Mouse (Mus musculus): ENCODE data around the gene Gmppb.
A peak's percentile ranks its signal among the peaks of the same experiment; 100 is the strongest.

Gmppb gene

DNA sequence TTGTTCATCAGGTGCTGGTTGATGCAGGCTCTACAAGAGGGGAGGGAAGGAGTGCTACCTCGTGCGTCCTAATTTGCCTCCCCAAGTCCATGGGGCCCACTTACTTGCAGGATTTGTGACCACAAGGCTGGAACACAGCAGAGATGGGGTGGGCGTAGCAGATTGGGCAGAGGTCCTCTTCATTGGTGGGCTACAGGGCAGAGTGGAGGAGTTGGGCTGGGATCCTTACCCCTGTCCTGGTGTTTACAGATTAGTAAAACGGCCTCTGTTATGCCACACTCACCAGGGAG lies 2.8 kb downstream of the Gmppb start:
- DNase-seq, result no peak

- no peak for DNase-seq
Observed at GRCm38 (mm10) chr9:108052411-108052810, 3.4 kb downstream of the Gmppb start.

DNA sequence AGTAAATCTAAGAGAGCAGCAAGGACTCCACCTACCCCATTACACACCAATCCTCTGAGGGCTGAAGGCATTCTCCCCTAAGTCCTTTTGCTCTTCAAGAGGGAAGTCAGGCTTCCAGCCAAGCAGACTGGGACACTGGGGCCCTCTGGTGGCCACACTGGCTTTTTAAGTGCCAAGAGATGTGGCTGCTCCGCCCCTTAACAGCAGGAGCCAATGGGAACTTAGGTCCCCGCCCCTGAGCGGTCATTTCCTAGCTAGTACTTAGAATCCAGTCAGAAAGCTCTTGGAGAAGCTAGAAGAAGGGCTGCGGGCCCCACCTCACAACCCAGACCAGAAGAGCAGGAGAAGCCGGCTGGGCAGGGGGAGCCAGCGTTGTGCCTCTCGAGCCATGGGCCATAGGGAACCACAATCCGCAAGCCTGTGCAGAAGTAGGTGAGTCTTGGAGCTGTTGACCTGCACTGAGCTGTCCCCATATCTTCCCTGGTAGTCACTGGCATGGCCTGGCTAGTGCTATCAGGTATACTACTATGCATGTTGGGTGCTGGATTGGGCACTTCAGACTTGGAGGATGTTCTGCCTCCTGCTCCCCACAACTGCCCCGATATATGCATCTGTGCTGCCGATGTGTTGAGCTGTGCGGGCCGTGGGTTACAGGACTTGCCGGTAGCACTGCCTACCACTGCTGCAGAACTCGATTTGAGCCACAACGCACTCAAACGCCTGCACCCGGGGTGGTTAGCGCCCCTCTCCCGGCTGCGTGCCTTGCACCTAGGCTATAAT lies 4.0 kb downstream of the Gmppb start, which contains the start of gene Amigo3:
Gene Amigo3, plus strand, starts transcription at position 275 of the 780 bp plus-strand sequence.
- peak; percentile 98 to 99 for DNase-seq

DNA sequence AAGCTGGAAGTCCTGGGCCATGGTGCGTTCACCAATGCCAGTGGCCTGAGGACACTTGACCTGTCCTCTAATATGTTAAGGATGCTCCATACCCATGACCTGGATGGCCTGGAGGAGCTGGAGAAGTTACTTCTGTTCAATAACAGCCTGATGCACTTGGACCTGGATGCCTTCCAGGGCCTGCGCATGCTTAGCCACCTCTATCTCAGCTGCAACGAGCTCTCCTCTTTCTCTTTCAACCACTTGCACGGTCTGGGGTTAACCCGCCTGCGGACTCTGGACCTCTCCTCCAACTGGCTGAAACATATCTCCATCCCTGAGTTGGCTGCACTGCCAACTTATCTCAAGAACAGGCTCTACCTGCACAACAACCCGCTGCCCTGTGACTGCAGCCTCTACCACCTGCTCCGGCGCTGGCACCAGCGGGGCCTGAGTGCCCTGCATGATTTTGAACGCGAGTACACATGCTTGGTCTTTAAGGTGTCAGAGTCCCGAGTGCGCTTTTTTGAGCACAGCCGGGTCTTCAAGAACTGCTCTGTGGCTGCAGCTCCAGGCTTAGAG lies 4.7 kb downstream of the Gmppb start:
- no peak for DNase-seq

DNA sequence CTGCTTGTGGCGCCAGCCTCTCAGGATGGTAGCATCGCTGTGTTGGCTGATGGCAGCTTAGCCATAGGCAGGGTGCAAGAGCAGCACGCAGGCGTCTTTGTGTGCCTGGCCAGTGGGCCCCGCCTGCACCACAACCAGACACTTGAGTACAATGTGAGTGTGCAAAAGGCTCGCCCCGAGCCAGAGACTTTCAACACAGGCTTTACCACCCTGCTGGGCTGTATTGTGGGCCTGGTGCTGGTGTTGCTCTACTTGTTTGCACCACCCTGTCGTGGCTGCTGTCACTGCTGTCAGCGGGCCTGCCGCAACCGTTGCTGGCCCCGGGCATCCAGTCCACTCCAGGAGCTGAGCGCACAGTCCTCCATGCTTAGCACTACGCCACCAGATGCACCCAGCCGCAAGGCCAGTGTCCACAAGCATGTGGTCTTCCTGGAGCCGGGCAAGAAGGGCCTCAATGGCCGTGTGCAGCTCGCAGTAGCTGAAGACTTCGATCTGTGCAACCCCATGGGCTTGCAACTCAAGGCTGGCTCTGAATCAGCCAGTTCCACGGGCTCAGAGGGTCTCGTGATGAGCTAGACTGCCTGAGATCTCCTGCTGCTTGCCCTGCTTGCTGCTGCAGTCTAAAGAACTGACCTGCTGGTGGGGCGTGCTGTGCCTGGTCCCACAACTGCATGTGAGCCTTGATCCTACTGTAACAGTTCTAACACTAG lies 5.4 kb downstream of the Gmppb start:
- DNase-seq, result no peak

- no peak for DNase-seq
Observed at GRCm38 (mm10) chr9:108055061-108055460, 6.0 kb downstream of the Gmppb start.

DNA sequence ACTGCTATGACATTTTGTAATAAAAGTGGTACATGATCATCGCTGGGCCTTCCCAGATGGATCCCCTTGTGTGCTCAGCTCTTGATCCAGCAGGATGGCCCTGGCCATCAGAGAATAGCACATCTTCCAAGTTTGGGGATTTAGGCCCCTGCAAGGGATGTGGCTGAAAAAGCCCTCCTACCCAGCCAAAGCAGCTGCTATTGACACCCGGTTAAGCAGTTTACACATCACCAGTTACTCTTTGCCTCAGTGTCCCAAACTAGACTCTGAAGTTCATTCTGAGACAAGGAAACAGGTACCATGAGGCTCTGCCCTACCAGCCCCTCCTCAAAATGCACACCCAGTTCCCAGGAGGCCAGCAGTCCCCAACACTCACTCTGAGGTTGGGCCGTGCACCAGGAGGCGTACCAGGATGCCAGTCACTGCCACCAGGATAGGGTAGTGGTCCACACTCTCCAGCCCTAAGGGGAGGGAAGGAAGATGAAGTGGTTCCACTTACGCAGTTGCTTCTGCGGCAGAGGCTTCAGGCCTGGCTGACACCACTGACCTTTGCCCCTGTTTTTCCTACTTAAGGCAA lies 6.7 kb downstream of the Gmppb start:
- DNase-seq, result no peak

- DNase-seq, result no peak
Observed at GRCm38 (mm10) chr9:108056361-108057261, 7.6 kb downstream of the Gmppb start.

GRCm38 (mm10) chr9:108057262-108057562 lies 8.2 kb downstream of the Gmppb start:
- no peak for DNase-seq

- no peak for DNase-seq
Observed at GRCm38 (mm10) chr9:108058291-108058690, 9.2 kb downstream of the Gmppb start.

DNA sequence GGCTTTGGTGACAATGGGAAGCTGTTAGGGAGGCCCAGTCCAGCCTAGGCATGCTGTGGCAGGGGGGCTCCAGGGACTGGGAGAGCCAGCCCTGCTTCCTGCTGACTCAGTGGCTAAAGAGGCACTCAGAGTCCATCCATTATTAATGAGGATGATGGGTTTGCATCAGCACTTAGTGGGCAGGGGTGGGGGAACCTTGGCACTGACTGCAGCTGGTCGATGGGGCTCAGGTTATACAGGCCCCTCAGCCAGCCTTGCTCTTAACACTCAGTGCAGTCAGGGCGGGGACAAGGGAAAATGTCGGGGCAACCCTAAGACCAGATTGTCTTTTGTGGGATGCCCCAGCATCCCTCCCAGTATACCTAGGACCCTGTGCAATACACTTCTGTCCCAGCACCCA lies 13.1 kb downstream of the Gmppb start:
- no peak for DNase-seq

DNA sequence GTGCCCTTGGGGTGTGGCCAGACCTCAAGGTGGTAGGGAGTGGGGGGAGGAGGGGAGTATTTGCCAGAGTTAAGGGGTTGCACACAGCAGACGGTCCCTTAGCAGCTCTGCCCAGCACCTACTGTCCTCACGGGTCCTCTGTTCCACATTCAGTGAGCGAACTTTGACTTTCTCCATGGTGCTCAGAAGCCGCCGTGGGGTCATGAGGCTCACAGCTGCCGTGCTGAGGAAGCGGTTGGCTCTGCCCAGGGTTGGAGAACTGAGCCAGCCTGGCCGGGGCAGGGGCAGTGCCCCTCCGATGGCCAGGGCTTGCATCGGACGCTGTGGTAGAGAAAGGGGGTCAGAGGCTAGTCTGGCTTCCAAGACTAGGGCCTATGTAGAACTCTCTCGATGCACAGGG lies 14.3 kb downstream of the Gmppb start:
- DNase-seq, result no peak

GRCm38 (mm10) chr9:108065491-108066011 lies 16.5 kb downstream of the Gmppb start:
- peak; percentile 71 to 77 for DNase-seq

DNA sequence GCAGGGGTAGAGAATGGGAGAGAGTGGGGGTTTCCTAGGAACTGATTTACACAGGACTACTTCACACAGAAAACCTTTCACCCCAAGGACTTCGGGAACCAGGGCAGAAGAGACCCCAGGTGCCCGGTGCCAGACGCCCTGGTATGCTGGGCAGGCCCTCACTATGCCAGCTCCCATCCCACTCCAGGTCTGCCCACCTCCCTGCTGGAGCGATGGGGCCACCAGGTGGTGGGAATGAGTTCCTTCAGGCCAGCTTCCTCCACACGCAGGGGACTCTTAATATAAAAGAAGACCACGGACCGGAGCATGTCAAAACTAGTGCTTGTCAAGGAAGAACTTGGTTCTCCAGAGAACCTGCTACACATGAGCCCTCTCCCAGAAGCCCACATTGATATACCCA lies 18.2 kb downstream of the Gmppb start:
- no peak for DNase-seq

DNA sequence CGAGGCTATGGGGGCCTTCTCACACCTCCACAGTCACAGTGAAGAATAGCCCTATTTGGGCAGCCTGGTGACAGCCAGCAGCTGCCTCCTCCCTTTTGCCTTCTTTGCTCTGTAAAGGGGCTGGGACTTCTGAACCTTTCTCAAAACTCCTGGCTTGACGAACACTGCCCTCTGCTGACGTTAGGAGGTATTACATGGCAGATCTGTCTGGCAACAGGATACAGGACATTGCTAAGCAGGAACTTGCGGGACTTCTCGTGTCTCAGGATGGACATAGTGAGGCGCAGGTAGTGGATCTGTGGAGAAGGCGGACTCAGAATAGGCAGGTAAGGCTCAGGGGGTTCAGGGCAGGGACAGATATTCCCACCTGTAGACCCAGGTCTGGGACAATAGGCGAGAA lies 18.9 kb downstream of the Gmppb start:
- peak; percentile 88 to 90 for DNase-seq

GRCm38 (mm10) chr9:108069007-108069406 lies 20.0 kb downstream of the Gmppb start:
- no peak for DNase-seq

DNA sequence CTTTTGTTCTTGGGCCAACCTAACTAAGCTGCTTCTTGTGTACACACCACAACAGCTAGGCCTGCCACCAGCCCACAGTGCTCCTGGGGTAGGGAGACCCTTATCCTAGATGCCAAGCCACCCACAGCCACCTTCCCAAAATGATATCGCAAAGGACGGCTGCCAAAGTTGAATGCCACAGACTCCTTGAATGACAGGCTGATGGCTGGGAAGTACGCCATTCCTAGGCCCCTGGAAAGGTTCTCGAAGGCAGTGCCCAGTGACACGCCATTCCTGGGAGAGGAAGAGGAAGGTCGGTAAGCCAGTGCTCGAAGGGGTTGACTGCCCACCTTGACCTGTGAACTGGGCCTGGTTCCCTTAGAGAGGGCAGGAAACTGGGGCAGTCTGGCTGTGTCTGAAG lies 20.5 kb downstream of the Gmppb start:
- no peak for DNase-seq

GRCm38 (mm10) chr9:108071801-108072200 lies 22.8 kb downstream of the Gmppb start:
- no peak for DNase-seq

GRCm38 (mm10) chr9:108072481-108072924 lies 23.5 kb downstream of the Gmppb start:
- no peak for DNase-seq

GRCm38 (mm10) chr9:108073141-108073930 lies 24.3 kb downstream of the Gmppb start:
- no peak for DNase-seq

GRCm38 (mm10) chr9:108080168-108080567 lies 31.1 kb downstream of the Gmppb start, which contains the start of gene Mst1:
Mst1 (plus strand) TSS chr9:108080436.
- no peak for DNase-seq

- DNase-seq, result peak in 1 of 2 experiments; percentile 45
Observed at GRCm38 (mm10) chr9:108082549-108082948, 33.5 kb downstream of the Gmppb start.

Measured in kidney, postnatal 4 days (tissue).